Mouse (Mus musculus) cerebellum, adult 2 months (tissue): ENCODE measurements around the gene Foxp1.

Experiments
- CTCF ChIP-seq: fragments of 200-500 bp; IDR thresholded peaks from 2 replicates; pipeline ENCODE4 v1.5.1; 2011; ENCODE audit warnings: low read depth, mild to moderate bottlenecking, control low read depth, low read length, moderate library complexity, borderline replicate concordance; ENCODE audit not compliant: insufficient read depth
- POLR2A ChIP-seq: fragments of 200-500 bp; IDR thresholded peaks from 2 replicates; pipeline ENCODE4 v1.6.1; 2011; ENCODE audit warnings: low read length, control low read depth, borderline replicate concordance; ENCODE audit not compliant: insufficient read depth

DNA sequence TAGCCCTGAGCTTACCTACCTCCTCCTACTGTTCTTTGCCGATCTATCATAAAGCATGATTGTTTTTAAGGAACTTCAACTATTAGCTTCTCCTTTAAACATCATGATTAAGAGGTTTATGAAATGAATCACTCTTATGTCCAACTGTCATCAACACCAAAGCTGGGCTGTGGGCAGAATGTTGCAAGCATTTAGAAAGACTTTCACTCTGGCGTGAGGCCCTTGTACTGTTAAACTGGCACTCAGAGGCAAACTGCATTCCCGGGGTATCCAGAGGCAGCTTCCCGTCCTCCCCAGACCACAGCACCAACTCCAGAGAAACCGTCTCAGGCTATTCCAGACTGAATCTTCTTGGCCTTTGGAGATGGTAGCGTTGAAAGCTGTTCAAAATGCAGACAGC, 86.2 kb downstream of the Foxp1 start:
- TF ChIP-seq CTCF, result no peak
- no peak for TF ChIP-seq POLR2A
